Mouse (Mus musculus) thymus, adult 18-20 months (tissue): ENCODE data around the gene Fbxw2.
"Not testable (repeated sequence)": the region's sequence is repeated elsewhere in the genome, so short reads cannot be mapped to it uniquely, and the experiment has no call there.

Source experiments
- DNase-seq, 2 experiments: peaks; one replicate each; pipeline ENCODE4 v3.0.0; 2022; ENCODE audit warnings: mixed read lengths in 2 of 2

Fbxw2 gene

DNA sequence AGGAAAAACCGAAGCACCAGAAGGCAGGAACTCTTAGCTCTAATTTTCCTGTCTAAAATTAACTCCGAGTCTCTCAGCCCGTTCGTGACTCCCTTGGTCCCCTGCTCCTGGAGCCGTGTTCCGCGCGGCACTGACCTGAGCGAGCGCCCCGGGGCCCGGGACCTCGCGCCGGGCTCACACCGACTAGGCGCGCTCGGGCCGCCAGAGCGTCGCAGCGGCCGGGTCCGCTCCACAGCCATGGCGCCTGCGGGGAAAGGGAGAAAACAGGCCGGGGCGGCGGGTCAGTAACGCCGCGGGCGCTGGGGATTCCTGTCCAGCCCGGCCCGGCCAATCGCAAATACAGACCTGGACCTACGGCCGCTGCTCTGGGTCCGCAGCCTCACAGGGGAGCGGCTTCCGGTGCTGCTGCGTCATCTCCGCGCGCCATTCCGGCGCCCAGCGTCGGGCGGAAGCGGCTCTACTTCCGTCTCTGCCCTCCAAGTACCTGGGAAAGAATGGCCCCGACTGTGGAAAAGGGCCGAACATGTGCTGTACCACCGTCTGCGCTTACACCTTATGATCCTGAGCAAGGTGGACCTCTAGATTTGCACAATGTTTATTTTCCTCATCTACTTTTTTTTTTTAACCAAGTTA is at the start of gene Fbxw2:
Fbxw2 (minus strand) TSS at position 485 of the 633 bp plus-strand sequence.
- DNase-seq, result peak; percentile 77 to 78

DNA sequence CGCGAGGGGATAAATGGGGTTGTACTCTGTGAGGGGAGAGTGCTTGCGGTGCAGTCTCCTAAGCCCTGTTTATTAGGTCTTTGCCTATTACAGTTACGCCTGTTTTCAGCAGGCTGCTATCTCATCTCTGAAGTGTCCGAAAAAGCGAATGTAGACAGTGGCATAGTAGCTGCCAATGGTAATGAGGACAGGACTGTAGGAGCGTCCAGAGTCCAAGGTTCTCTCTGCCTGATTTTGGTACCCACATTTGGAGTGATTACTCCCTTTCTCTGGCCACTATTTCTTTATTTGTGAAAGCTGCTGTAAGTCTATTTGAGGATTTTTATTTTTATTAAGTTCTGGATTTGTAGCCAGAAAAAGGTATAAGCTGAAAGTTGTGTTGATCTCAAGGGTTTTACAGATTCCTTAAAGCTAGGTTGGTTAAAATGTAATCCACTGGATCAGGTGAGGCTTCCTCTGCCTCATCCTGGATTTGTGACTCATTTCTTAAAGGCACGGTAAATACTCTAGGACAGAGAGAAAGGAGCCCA is 48.8 kb upstream of the Fbxw2 start, which contains the start of gene Psmd5:
Psmd5 (minus strand) TSS at position 153 of the 530 bp plus-strand sequence.
- no peak for DNase-seq

DNA sequence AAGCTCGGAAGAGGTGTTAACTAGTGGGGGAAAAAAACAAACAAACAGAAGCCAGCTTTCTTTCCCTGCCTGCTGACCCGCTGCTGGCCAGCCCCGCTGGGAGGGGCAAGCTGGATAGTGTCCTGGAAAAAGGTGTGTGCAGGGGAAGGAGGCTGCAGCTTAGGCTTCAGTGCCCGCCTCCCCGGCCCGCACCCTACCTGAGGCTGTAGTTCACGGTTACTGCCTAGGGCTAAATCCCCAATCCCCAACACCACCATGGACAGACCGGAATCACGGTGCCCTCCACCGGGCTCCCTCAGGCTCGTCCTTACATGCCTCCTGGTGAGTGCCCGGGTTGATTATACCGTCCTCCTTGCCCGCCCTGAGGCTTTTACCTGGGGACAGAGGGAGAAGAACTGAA is 48.2 kb upstream of the Fbxw2 start, which contains the start of gene Cutal:
Cutal (plus strand) TSS at position 126 of the 400 bp plus-strand sequence.
- DNase-seq, result no peak

DNA sequence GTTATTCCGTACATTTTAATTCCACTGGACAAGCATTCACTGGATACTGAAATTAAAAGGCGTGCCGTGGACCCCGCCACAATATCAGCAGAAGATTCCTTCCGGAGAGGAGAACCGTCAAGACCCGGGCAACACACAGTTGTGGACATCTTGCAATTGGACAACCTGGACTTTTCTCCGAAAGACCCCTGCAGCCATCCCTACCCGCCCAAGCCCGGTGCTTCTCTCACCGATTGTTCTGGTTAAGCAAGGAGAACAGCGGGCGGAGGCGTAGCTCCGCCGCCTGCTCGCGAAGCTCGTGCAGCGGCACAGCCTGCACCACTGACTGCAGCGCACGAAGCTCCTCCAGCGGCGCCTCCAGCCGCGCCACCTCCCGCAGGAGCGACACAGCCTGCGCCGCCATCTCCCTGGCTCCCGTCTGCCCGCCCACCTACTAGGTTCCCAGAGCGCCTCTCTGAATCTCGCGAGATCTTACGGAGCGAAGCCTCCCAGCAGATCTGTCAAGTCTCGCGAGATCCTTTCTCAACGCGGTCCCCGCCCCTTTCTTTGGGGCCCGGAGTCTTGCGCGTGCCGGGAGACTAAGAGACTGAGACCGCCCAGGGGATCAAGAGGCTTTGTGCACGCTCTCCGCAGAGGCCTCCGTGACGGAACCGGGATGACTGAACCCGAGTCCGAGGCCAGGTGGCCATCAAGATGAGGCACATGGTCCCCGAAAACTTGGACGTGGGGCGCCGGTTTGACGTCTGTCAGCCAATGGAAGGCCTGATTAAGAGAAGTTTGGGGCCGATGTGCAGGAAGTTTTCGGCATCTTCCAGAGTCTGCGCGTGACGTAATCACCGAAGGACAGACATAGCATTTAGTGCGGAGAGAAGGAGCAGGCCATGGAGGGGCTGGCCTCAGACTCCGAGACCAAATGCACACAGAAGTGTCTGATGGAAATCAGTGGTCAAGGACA is 44.7 kb upstream of the Fbxw2 start:
- peak; percentile 90 to 95 for DNase-seq

DNA sequence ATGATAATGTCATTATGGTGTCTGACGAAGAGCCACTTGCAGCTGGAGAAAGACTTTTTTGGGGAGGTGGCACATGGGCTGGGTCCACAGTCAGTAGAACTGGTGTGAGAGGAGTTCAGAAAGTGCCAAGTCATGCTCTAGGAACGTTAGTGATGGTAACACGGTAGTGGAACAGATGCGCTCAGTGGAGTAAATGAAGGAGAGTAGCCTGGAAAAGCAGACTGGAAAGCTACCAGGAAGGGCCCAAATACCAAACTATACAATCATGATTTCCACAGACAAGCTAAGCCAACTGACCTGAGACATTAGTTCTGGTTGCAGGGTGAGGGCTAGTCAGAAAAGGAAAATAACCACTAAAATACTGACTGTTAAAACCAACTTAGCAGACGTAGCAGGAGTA is 43.6 kb upstream of the Fbxw2 start:
- no peak for DNase-seq

DNA sequence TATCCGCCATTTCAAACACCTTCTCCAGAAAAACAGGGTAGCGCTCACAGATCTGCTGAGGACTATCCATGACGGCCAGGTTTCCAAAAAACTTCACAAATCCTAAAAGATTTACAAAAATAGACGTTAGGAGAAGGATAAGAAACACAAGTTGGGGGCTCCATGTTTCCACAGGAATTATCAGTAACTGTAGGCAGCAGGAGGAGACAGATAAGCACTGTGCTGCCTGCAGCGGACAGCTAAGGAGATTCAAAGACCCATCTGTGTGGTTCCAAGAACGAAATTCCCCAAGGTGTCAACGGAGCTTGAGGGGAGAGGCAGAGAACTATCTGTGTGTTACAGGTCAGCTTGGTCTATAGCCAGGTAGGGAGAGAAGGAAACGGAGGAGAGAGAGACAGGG is 31.6 kb upstream of the Fbxw2 start:
- no peak for DNase-seq

DNA sequence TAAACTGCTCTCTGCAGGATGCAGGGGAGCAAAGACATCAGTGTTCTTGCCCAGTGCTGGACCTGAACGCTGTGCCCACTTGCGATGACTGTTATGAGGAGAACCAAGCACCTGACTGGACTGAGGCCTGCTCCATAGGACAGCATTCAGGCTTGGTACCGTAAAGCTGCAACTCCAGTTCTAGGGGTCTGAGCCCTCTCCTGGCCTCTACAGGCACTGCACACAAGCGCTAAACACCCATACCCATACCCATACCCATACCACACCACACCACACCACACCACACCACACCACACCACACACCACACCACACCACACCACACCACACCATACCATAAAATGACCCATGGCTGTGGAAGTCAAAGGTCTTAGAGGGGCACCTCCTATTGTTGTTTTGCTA is 29.2 kb upstream of the Fbxw2 start:
- DNase-seq, result no peak

DNA sequence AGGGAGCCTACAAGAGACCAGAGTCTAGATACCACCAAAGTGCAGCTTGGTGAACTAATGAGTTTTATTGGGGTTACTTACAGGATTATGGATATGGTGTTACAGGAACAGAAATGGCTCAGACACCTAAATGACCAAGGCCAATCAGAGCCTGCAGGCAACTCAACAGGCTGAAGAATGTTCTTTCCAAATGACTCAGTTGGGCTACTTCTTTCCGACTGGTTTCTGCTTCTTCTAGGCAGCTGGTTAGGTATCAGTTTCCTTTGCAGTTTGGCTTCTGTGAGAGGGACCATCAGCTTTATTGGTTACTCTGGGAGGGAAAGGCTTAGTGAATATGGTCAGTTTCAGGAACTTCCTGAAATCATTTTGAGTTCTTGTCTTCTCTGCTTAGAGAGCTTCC is 21.6 kb upstream of the Fbxw2 start:
- DNase-seq, result no peak

DNA sequence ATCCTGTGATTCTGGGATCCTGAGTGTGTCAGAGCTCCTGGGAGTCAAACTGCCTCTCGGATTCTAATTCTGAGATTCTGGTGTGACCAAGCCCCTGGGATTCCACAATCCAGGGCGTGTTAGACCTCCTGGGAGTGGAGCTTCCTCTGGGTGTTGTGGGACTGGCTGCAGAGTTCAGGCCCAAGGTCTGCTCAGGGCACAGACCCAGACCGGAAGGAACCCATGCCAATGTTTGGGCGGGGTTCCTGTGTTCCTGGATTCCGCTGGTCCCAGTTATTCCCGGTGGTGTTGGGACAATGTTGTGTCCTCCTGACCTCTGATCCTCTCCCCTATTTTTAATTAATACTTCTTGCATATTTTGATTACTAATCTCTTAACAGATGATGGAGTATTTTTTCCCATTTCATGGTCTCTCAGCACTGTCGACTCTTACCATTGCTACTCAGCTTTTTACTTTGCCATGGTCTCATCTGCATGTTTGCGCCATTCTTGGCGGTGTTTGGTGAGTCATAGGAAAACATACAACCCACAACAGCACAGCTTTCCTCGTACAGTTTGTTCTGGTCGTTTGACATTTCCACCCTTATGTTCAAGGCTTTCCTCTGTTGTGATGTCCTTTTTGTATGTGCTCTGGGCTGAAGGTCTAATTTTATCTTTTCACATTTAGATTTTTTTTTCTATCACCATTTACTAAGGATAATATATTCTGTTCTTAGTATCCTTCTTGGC is 17.3 kb upstream of the Fbxw2 start:
- DNase-seq, result no peak

DNA sequence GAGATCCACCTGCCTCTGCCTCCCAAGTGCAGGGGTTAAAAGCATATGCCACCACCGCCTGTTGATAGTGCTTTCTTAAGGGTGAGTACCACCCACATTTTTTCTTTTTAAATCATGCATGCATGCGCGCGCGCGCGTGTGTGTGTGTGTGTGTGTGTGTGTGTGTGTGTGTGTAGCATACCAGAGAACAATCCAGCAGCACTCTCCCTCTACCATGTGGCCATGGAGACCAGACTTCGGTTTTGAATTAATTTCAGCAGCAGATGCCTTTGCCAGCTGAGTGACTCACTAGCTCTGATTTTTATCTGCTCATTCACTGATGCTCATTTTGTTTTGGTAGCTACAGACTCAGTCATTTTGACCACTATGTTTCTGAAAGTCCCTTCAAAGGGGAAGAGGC is 15.6 kb upstream of the Fbxw2 start:
- no peak for DNase-seq

DNA sequence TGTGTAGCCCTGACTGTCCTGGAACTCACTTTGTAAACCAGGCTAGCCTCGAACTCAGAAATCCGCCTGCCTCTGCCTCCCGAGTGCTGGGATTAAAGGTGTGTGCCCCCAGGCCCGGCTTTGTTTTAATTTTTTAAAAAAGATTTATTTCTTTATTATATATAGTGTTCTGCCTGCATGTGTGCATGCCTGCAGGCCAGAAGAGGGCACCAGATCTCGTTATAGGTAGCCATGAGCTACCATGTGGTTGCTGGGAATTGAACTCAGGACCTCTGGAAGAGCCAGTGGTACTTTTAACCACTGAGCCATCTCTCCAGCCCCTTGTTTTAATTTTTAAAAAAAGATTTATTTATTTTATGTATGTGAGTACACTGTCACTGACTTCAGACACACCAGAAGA is 14.0 kb upstream of the Fbxw2 start:
- not testable (repeated sequence) for DNase-seq

DNA sequence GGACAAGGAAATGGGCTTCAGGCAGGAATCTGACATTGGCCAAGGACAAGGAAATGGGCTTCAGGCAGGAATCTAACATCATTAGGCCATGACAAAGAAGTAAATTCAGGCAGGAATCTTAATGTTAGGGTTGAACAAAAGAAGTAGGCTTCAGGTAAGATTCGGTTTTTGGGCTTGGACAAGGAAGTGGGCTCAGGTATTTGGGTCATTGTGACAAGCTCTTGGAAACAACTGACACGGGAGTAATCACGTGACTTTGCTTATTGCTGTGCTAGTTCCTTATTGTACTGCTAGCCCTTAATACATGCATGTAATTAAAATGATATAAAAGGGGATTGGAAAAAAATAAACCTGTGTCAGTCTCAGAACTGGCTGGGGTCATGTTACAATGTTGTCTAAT is 9.6 kb upstream of the Fbxw2 start:
- no peak for DNase-seq

DNA sequence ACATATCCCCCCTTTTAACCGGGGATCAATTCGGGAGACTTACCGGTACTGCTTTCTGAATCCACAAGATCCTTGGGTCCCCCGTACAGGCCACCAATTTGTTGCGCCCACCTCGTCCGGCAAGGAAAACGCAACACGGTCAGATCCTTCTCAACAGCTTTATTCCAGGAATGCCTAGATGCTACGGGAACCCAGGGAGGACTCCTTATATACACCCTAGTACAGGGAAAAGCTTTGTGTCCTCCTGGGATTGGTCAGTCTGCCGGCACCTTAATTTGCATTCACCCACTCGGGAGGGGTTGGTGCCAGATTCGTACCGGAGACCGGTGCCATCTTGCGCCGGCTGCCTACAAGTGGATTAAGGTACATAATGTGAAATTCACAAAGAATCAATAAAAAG is 7.5 kb upstream of the Fbxw2 start:
- no peak for DNase-seq

DNA sequence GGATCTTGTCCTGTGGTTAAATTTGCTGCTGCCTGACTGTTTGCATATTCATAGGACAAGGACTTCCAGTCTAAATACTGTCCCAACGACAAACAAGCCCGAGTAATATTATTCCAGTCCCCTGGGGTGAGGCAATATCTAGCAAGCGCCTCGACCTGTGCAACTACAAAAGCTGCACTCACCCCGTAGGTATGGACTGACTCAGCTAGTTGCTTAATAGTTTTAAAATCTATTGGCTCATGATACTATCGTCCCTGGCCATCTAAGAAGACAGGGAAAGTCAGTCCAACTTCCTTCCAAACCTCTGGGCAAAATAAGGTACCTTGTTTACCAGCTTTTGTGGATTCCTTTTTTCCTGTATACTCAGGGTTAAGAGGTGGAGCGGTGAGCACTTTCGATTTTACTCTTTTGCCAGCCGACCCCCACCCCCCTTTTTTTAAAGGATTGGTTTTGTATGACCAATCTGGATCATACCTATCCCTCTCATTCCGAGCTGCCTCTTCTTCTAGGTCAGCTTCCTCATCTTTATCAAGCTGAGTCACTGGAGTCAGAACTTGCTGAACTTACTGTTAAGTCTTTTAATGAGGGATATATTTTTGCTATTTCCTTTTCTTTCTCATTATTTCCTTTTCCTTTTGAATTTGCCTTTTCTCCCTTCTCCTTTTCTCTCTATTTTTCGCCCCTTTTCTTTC is 6.8 kb upstream of the Fbxw2 start, which contains the start of gene Gm34653:
Gm34653 (plus strand) TSS at position 242 of the 692 bp plus-strand sequence.
- DNase-seq, result not testable (repeated sequence)

DNA sequence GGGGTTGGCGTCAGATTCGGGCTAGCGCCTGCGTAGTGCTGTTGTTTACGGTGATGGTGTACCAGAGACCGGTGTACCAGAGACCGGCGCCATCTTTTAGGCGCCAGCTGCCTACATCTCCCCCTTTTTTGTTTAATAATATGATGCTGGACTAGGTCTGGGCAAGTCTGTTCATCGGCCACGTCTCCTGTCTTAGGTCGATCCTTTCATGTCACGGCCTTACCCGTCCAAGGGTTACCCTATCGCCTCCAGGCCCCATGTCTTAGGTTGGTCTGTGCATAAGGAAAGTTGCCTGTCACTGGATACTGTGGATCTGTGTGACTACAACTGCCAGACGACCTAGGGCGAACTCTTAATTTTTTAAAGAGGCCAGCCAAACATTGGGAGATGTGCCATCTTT is 4.0 kb upstream of the Fbxw2 start:
- not testable (repeated sequence) for DNase-seq

DNA sequence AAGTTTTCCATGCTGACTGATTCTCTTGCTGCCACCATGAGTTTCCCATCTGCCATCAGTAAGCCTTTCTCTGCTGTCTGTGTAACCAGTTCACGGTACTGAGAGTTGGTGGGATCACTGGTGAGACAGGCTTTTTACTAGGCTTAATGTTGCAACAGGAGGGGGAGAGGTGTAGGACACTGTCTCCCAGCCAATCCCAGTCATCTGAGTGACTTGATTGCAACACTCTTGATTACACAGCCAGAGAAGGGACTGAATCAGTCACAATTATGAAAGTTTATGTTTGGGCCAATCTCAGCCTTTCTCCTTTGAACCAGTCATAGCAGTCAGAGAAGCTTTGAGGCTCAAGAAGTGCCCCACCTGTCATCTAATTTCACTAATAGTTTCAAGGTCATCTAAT is 1.9 kb upstream of the Fbxw2 start:
- no peak for DNase-seq

DNA sequence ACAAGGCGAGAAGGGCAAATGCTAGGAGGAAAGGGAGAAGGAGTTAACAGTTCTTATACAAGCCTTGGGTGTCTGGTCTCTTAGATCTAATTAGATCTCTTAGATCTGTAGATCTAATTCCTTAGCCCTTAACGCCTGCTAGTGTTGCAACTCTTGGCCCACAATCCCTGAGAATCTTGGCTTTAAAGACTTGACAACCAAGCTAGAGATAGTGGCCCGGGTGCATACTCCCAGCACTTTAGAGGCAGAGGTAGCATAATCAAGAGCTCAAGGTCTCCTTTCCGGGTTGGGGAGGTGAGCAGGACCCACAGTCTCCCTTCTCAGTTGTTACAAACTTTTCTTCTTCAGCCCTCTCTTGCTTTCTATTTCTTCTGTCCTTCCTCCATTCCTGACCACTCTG is 1.5 kb upstream of the Fbxw2 start:
- no peak for DNase-seq

DNA sequence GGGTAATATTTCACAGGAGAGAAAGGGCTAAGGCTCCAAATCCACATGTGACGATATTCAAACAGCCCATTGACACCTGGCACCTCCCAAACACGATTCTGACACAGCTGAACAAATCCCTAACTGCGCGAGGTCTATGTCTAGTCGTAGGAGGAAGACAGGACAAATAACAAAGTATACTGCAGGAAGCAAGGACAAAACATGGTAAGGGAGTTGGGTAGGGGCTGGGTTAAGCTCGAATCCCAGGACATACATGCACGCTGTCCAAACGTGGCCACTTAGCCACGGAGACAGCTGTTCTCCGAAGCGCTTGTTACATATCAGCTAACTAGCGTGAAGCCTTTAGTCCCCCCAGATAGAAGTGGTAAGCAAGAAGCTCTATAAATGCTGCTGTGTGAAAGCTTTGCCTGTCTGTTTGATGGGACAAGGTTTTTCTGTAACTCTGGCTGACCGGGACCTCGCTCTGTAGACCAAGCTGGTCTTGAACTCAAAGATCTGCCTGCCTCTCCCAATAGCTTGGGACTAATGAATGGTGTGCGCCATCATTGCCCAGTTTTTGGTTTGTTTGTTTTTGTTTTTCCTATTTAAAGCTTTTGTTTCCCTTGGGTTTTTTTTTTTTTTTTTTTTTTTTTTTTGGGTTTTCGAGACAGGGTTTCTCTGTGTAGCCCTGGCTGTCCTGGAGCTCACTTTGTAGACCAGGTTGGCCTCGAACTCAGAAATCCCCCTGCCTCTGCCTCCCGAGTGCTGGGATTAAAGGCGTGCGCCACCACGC is 535 bp upstream of the Fbxw2 start:
- no peak for DNase-seq

DNA sequence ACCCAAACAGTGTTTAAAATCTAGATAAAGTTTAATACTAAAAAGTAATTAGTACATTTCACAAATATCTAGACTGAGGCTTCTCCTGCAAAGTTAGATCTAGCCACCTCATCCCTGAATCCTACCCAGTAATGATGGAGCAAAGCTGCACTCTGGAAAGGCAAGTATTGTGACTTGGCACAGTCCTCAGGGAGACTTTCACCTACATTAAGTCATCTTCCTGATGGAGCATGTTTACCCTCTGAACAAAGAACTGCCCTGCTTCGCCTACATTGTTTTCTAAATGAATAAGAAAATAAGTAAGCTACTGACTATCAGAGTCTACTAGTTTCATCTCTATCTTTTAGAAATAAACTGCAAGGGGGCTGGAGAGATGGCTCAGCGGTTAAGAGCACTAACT is 7.6 kb downstream of the Fbxw2 start:
- no peak for DNase-seq

DNA sequence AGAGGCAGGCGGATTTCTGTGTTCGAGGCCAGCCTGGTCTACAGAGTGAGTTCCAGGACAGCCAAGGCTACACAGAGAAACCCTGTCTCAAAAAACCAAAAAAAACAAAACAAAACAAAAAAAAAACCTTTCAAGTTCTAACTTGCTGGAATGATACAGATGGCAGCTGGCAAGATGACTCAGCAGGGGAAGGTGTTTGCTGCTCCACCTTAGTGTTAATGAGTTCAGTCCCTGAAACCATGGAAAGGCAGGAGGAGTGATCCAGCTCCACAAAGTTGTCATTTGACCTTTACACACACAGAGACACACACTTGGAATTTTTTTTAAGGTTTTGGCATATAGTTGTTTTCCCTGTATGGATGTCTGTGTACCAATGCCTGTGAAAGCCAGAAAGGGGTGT is 10.2 kb downstream of the Fbxw2 start:
- DNase-seq, result not testable (repeated sequence)

DNA sequence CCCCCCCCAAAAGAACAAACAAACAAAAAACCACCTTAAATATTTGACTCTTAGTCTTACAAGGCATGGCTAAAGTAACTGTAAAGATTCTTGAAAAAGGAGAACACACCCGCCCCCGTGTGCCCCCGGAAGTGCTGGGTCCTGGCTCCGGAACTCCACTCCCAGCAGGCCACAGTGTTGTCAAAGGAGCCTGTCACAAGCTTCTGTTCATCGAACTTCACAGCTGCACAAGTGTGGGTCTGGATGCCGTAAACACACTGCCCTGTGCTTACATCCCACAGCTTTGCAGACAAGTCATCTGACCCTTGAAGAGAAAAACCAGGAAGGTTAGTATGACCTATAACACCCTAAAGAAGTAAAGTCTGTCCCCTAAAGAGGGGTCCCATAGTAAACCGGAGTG is 13.4 kb downstream of the Fbxw2 start:
- no peak for DNase-seq

DNA sequence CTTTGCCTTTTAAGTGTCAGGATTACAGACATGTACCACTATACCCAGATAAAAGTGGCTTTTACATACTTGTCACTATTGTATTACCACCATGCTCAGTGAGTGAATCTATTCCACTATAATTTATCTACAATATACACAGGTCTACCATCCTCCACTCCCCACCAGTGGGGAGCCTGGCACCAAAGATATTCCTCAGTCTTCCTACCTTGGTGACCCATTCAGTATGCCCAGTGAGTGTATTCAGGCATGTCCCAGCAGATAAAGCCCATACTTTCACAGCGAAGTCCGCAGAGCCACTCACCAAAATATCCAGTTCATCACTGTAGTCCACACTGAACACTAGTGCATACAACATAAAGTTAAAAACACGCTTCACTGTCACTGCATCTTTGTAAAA is 15.3 kb downstream of the Fbxw2 start:
- DNase-seq, result no peak
